Mouse (Mus musculus) forebrain, embryonic 15.5 days (tissue): ENCODE measurements around the gene Dip2a. TPM values are rescaled to one million over a fixed set of nuclear protein-coding genes. Genes with fewer than 3 reads are reported as not detected.

Source experiments
- ATAC-seq: fragments of 200-750 bp; cut with Nextera tagmentation; replicated peaks from 2 replicates; pipeline ENCODE4 v1.8.0; 2017; ENCODE audit warnings: mild to moderate bottlenecking, moderate TSS enrichment, moderate library complexity
- H3K27ac ChIP-seq: fragments of 300-500 bp; sonication (generic); replicated peaks from 2 replicates; pipeline ENCODE4 v1.5.1; 2015; ENCODE audit warnings: mild to moderate bottlenecking, inconsistent platforms
- H3K27me3 ChIP-seq: fragments of 300-500 bp; sonication (generic); 2 replicates; pipeline ENCODE4 v1.6.1; 2015; ENCODE audit warnings: inconsistent platforms
- H3K36me3 ChIP-seq: fragments of 300-500 bp; sonication (generic); 2 replicates; pipeline ENCODE4 v1.6.1; 2015; ENCODE audit warnings: mild to moderate bottlenecking, inconsistent platforms
- H3K4me1 ChIP-seq: fragments of 300-500 bp; sonication (generic); 2 replicates; pipeline ENCODE4 v1.6.1; 2015; ENCODE audit warnings: inconsistent platforms
- H3K4me2 ChIP-seq: fragments of 300-500 bp; sonication (generic); replicated peaks from 2 replicates; pipeline ENCODE4 v1.6.1; 2015; ENCODE audit warnings: mild to moderate bottlenecking, inconsistent platforms
- H3K4me3 ChIP-seq: fragments of 300-500 bp; sonication (generic); 2 replicates; pipeline ENCODE4 v1.5.1; 2015; ENCODE audit warnings: mild to moderate bottlenecking, inconsistent platforms
- H3K9ac ChIP-seq: fragments of 300-500 bp; sonication (generic); replicated peaks from 2 replicates; pipeline ENCODE4 v1.6.1; 2015; ENCODE audit warnings: mild to moderate bottlenecking, inconsistent platforms
- H3K9me3 ChIP-seq: fragments of 300-500 bp; sonication (generic); 2 replicates; pipeline ENCODE4 v1.6.1; 2016; ENCODE audit warnings: inconsistent platforms
- WGBS: fragments of 180-500 bp; shearing (Covaris S2); methylation state at CpG from one replicate; pipeline ENCODE4 v1.1.7; 2015; ENCODE audit warnings: mixed read lengths; 5-methylcytosine and 5-hydroxymethylcytosine counted together
- polyA plus RNA-seq: library from polyadenylated mRNA; unstranded; fragments of >200 nt; fragmentation: Nextera tagmentation; extraction: Ambion mirVana; gene quantifications from 2 replicates; pipeline ENCODE4 v1.2.1, GENCODE M21; 2015

Dip2a gene
- polyA plus RNA-seq: 13.4 and 16.4 TPM in 2 replicates

DNA sequence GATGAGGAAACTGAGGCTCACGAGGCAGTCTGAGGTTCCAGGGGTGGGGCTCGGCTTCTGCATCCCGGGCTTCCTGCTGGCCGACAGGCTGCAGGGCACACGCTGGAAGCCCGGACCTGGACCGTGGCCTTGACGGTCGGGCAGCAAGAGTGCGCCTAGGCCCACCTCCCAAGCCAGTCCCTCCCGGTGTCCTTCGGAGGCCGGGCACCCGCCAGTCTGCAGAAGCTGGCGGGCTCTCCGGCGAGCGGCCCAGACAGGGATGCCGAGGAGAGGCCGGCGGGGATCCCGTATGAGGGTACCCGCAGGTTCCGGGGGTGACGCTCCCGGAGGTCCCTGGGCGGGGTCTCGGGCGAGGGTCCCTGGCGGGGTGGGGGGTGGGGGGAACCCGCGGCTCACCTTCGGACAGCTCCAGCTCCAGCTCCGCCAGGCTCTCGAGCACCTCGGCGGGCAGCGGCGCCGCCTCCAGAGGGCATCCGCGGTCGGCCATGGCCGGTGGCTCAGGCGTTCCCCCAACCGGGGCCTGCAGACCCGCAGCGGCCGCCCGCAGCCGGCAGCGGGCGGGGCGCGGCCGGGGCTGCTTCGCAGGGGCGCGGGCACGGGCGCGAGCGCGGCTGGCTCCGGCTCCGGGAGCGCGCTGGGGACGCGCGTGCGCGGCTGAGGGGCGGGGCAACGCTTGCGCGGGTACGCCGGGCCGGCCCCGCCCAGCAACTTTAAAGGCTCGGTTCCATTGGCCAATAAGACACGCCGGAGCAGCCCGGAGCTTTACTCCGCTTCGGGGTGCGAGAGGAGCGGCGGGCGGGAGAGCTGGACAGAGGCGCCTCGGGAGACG is at the start of gene Dip2a:
Gene Dip2a (minus strand): TSS at position 581 of the 829 bp plus-strand sequence.
- Histone ChIP-seq H3K9me3 (no peaks in the 10 kb centered on the region), H3K36me3 (no peaks in the 10 kb centered on the region), H3K4me1 (peaks cover 26% of the 10 kb centered on the region), H3K4me2 (peak within 1 kb of the TSS; percentile 69), H3K9ac (peak within 1 kb of the TSS; percentile 81), H3K27me3 (no peaks in the 10 kb centered on the region), H3K27ac (peak within 1 kb of the TSS; percentile 85), H3K4me3 (peak within 1 kb of the TSS; percentile 77)
- ATAC-seq: peak; percentile 95
- under 1% methylated on average over 93 of the region's 94 CpGs for WGBS

DNA sequence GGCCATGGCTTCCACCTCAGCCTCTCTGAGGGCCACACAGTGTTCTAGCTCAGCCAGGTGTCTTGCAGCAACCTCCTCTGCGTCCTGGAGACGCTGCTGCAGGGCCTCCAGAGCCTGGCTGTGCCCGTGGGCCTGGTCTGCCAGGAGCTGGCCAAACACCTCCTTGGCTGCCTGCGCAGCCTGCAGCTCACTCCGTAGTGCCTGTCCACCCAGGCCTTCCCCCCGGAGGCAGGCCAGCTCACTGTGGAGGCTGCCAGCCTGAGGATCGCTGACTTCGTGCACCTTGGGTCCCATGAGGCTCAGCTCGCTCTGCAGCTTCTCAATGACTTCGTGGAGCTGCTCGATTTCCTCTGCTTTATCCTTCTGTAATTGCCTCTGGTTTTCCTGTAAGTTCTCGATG is 47.5 kb upstream of the Dip2a start:
- no peak for ATAC-seq
- H3K9me3 ChIP-seq: no peaks in the 10 kb centered on the region

DNA sequence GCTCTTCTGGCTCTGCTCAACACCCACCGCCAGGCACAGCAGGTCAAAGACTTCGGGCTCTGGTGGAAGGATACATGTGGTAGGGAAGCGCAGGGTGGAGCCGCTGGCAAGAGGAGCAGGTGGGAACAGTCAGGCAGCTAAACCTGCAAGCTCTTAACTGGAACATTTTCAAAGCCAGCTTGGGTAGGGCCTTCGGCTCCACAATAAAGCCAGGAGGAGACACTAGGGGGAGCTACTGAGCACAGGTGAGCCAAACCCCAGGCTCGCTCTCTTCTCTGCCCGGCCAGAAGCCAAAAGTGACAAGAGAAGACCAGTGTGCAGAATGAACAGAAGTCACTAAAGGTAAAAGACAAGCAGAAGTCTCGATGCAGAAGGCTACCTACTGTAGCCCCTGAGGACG is 46.7 kb upstream of the Dip2a start:
- H3K36me3 ChIP-seq: peaks cover 47% of the 10 kb centered on the region

More for the DNA sequence above, 47.5 kb upstream of the Dip2a start:
- H3K36me3 ChIP-seq: peaks cover 43% of the 10 kb centered on the region
- no peak overlapping the region for H3K4me3 ChIP-seq
- H3K4me1 ChIP-seq: no peaks in the 10 kb centered on the region
- no peak overlapping the region for H3K9ac ChIP-seq
- no peaks in the 10 kb centered on the region for H3K27me3 ChIP-seq
- no peak overlapping the region for H3K27ac ChIP-seq
- H3K4me2 ChIP-seq: no peak overlapping the region
- 96% methylated on average over 12 of the region's 12 CpGs for WGBS

DNA sequence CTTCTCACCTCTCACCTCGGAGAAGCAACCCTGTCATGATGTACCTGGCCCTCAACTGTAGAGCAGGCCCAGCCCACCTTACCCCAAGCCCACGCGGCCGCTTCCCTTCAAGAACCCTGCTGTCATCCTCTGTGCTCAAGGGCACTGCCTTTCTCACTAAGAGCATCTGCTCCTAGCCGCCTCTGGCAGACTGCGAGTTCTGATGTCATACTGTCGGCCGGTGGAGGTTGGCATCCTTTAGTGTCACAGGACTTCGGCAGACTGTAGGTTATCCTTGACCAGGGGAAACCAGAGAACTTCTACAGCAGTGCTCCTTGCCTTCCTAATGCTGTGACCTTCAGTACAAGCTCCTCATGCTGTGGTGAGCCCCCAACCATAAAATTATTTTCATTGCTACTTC is 46.1 kb upstream of the Dip2a start:
- H3K4me3 ChIP-seq: no peak overlapping the region
- no peak overlapping the region for H3K4me2 ChIP-seq
- no peak overlapping the region for H3K27ac ChIP-seq
- peaks cover 53% of the 10 kb centered on the region for H3K36me3 ChIP-seq
- ATAC-seq: no peak
- no peaks in the 10 kb centered on the region for H3K9me3 ChIP-seq
- 95% methylated on average over 9 of the region's 9 CpGs for WGBS
- H3K9ac ChIP-seq: no peak overlapping the region
- no peaks in the 10 kb centered on the region for H3K4me1 ChIP-seq
- no peaks in the 10 kb centered on the region for H3K27me3 ChIP-seq

More for the DNA sequence above, 46.7 kb upstream of the Dip2a start:
- Histone ChIP-seq H3K27me3 (no peaks in the 10 kb centered on the region), H3K27ac (no peak overlapping the region), H3K4me1 (no peaks in the 10 kb centered on the region), H3K4me2 (no peak overlapping the region), H3K4me3 (no peak overlapping the region), H3K9ac (no peak overlapping the region), H3K9me3 (no peaks in the 10 kb centered on the region)
- no peak for ATAC-seq
- WGBS: 87% methylated on average over 9 of the region's 9 CpGs

DNA sequence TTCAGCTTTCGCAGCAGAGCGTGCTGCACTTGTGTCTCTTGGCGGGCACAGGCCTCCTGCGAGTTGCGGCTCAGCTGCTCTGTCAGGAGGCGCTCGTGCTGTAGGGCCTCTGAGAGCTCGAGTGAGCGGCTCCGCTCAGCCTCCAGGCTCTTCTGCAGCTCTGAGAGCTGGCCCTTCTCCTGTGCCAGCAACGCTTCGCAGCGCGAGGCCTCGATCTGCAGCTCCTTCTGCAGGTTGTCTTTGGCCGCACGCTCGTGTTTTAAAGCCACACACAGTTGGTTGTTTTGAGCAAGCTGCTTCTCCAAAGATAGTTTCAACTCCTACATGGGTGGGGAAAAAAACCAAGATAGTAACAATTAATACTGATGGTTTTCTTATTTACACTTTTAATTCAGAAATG is 29.9 kb upstream of the Dip2a start:
- no peak overlapping the region for H3K4me2 ChIP-seq
- H3K27me3 ChIP-seq: no peaks in the 10 kb centered on the region
- WGBS: 93% methylated on average over 18 of the region's 18 CpGs
- ATAC-seq: no peak
- no peaks in the 10 kb centered on the region for H3K4me1 ChIP-seq
- no peaks in the 10 kb centered on the region for H3K9me3 ChIP-seq
- no peak overlapping the region for H3K27ac ChIP-seq
- peaks cover 48% of the 10 kb centered on the region for H3K36me3 ChIP-seq
- H3K4me3 ChIP-seq: no peak overlapping the region
- H3K9ac ChIP-seq: no peak overlapping the region

DNA sequence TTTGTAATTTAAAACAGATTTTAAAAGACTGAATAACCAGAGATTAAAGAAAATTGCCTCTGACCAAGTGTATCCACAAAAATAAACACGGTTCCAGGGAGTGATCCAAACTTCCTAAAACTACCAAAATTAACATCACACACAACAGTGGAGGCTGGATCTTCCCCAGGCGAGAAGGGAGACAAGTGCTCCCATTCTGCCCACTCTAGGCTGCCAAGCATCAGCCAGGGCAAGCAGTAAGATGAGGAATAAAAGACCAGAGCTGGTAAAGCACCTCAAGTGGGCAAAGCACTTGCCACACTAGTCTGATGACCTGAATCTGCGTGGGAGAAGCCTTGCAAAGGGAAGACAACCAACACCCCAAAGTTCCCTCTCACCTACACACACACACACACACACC is 26.6 kb upstream of the Dip2a start:
- Histone ChIP-seq H3K4me2 (no peak overlapping the region), H3K9ac (no peak overlapping the region), H3K36me3 (peaks cover 48% of the 10 kb centered on the region), H3K27ac (no peak overlapping the region), H3K4me3 (no peak overlapping the region), H3K27me3 (no peaks in the 10 kb centered on the region), H3K4me1 (no peaks in the 10 kb centered on the region), H3K9me3 (no peaks in the 10 kb centered on the region)
- WGBS: 77% methylated on average over 3 of the region's 3 CpGs
- ATAC-seq: no peak

DNA sequence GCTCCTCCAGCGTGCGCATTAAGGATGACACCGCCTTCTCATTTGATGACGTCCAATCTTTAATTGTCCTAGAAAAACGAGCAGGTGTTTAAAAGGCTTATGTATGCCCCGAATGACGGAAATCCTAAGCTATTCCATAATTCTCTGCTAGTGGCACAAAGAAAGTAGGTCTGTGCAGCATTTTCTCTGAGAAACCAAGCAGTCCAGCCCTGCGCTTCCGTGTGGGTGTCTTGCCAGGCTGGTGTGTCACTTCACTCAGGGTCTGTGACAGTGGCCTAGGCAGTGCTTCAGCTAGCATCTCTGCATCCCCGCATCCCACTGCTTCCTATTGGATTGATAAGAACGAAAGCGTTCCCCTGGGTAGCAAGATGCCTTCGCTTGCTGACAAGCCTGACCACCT is 23.7 kb upstream of the Dip2a start:
- 92% methylated on average over 13 of the region's 13 CpGs for whole genome bisulfite sequencing
- H3K36me3 ChIP-seq: peaks cover 33% of the 10 kb centered on the region
- no peak for ATAC-seq
- no peaks in the 10 kb centered on the region for H3K9me3 ChIP-seq
- no peak overlapping the region for H3K9ac ChIP-seq
- no peak overlapping the region for H3K27ac ChIP-seq
- H3K4me3 ChIP-seq: no peak overlapping the region
- no peaks in the 10 kb centered on the region for H3K27me3 ChIP-seq
- H3K4me1 ChIP-seq: no peaks in the 10 kb centered on the region
- no peak overlapping the region for H3K4me2 ChIP-seq

DNA sequence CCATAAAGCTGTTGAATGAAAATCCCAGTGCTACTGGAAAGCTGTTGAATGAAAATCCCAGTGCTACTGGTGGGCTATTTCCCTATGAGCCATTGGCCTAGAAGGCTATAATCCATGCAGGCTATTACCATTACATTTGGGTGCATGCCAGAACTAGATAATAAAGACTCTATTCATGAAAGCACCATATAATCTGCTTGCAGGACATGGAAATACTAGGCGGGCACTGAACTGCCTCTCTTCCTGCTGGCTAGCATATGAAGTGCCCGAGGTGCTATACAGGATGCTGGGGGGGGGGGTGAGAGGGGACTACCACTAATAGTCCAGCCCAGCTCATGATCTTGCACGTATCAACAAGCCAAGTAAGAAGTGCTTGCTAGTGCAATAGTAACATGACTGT is 18.1 kb upstream of the Dip2a start:
- Histone ChIP-seq H3K4me3 (no peak overlapping the region), H3K9ac (no peak overlapping the region), H3K4me2 (no peak overlapping the region), H3K27ac (no peak overlapping the region), H3K36me3 (peaks cover 12% of the 10 kb centered on the region), H3K9me3 (no peaks in the 10 kb centered on the region), H3K27me3 (no peaks in the 10 kb centered on the region), H3K4me1 (peaks cover 4% of the 10 kb centered on the region; the same call in 1 of the 2 replicates)
- WGBS: 27% methylated on average over 3 of the region's 3 CpGs
- ATAC-seq: peak; percentile 61

DNA sequence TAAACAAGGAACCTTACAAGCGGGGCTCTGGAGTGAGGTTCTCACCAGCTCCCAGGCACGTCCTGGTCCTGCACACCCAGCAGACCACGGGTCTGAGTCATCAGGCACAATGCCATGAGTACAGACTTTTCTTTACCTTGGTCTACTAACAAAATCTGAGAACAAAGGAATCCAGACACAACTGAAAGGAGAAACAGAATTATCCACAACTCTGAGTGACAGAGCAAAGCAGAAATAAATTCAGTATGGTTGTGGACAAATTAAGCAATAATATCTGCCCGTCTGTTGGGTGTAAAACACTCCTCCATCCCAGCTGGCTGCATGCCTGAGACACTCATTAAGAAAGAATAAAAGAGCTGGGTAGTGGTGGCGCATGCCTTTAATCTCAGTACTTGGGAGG is 13.4 kb upstream of the Dip2a start:
- Histone ChIP-seq H3K4me2 (no peak overlapping the region), H3K9me3 (no peaks in the 10 kb centered on the region), H3K27ac (no peak overlapping the region), H3K27me3 (no peaks in the 10 kb centered on the region), H3K4me1 (peaks cover 4% of the 10 kb centered on the region; the same call in 1 of the 2 replicates), H3K36me3 (peaks cover 17% of the 10 kb centered on the region), H3K9ac (no peak overlapping the region), H3K4me3 (no peak overlapping the region)
- ATAC-seq: no peak
- 44% methylated on average over 5 of the region's 5 CpGs for WGBS

DNA sequence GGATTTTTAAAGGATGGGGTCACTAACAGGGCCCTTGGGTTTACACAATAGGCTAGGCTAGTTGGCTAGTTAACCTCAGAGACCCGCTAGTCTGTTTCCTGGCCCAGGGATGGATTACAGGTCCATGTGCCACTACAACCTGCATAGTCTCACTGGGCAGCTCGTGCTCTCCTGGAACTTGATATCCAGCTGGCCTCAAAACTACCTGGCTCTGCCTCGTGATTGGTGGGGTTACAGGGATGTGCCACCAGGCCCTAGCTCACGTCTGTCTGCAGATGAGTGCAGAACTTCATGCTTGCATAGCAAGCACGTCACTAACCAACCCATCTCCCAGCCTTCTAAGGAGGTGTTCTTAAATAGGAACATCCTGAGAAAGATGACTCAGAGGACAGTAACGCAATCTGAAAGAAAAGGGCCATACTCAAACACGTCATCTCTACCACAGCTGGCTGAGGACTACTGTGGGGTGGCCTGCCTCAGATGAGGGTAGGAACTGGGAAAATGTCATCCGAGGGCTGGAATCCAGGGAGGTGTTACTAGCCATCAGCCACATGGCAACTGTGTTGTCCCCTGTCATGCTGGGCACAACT is 12.3 kb upstream of the Dip2a start:
- no peak for ATAC-seq
- no peak overlapping the region for H3K27ac ChIP-seq
- no peaks in the 10 kb centered on the region for H3K27me3 ChIP-seq
- WGBS: 95% methylated on average over 8 of the region's 8 CpGs
- no peak overlapping the region for H3K4me2 ChIP-seq
- no peak overlapping the region for H3K4me3 ChIP-seq
- peaks cover 27% of the 10 kb centered on the region for H3K36me3 ChIP-seq
- H3K9ac ChIP-seq: no peak overlapping the region
- H3K9me3 ChIP-seq: no peaks in the 10 kb centered on the region
- no peaks in the 10 kb centered on the region for H3K4me1 ChIP-seq

DNA sequence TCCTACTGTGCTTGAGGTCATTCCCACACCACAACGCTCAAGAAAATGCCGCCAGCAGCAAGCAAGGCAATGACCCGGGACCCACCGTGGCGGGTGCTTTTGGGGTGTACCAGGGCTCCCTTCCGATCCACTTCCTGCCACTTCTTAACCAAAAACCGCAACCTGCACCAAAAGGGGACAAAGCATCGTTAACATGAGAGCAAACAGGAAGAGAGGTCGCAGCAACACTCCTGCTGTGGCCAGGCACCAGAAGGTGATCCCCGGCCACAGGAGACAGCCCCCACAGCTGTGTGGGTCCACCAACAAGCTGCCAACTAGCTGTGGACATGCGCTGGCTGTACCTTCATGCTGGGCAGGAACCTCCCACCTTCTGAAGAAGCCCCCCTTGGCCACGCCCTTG is 9.9 kb upstream of the Dip2a start:
- Histone ChIP-seq H3K9ac (no peak overlapping the region), H3K36me3 (peaks cover 49% of the 10 kb centered on the region), H3K4me1 (no peaks in the 10 kb centered on the region), H3K4me2 (no peak overlapping the region), H3K27ac (no peak overlapping the region), H3K4me3 (no peak overlapping the region), H3K27me3 (no peaks in the 10 kb centered on the region), H3K9me3 (no peaks in the 10 kb centered on the region)
- no peak for ATAC-seq
- WGBS: 96% methylated on average over 12 of the region's 12 CpGs

DNA sequence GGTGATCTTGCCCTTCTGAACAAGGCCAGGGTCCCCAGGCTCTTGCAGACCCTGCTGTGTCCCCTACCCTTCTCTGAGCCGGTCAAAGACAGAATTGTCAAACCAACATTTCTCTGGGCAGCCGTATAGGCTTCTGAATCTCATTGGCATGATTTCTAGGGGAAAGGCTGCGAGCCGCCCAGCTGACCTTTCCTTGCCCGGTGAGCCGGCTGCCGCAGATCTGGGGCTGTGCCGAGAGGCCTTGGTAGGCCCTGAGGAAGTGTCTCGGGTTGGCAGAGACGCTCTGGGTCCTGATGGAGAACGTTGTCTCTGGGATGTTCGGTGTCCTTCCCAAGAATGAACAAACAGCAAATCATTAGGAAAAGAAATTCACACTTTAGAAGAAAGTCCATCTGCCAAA is 8.9 kb upstream of the Dip2a start:
- Histone ChIP-seq H3K4me1 (no peaks in the 10 kb centered on the region), H3K9me3 (no peaks in the 10 kb centered on the region), H3K27me3 (no peaks in the 10 kb centered on the region), H3K36me3 (peaks cover 49% of the 10 kb centered on the region), H3K9ac (no peak overlapping the region), H3K4me3 (no peak overlapping the region), H3K27ac (no peak overlapping the region), H3K4me2 (no peak overlapping the region)
- ATAC-seq: no peak
- WGBS: 96% methylated on average over 12 of the region's 12 CpGs
